Mouse (Mus musculus) brain, embryonic 14.5 days (tissue): ENCODE measurements around the gene Cdc25b.

Source experiments
- CTCF ChIP-seq: fragments of 200-500 bp; IDR thresholded peaks from 2 replicates; pipeline ENCODE4 v1.5.1; 2012; ENCODE audit warnings: inconsistent platforms, mild to moderate bottlenecking, moderate library complexity, borderline replicate concordance; ENCODE audit not compliant: insufficient read depth, insufficient read length; ENCODE audit errors: extremely low read depth
- POLR2A ChIP-seq: fragments of 200-500 bp; IDR thresholded peaks from 2 replicates; pipeline ENCODE4 v1.6.1; 2012; ENCODE audit warnings: mild to moderate bottlenecking, inconsistent platforms, borderline replicate concordance; ENCODE audit not compliant: poor library complexity, insufficient read depth, insufficient read length, severe bottlenecking; ENCODE audit errors: extremely low read depth

DNA sequence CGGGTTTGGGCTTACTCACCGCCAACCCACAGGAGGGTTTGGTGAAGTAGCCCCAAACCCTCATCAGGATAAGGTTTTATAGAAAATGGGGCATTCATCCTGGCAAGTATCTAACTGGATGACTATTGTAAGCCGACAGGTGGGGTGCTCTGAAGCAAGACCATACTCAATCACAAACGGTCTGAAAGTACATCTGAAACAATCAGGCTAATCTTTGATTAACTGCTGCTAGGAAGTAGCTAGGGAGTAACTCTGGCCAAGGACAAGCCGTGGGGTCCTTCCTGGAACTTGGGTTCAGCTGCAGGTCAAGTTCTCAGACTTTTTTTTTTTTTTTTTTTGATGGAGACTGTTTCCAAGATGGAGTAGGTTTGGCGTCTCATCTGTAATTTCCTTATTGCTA is 18.8 kb upstream of the Cdc25b start:
- TF ChIP-seq CTCF, result no peak
- TF ChIP-seq POLR2A, result no peak
